Mouse (Mus musculus): ENCODE results near the gene Lrrc1.

DNA sequence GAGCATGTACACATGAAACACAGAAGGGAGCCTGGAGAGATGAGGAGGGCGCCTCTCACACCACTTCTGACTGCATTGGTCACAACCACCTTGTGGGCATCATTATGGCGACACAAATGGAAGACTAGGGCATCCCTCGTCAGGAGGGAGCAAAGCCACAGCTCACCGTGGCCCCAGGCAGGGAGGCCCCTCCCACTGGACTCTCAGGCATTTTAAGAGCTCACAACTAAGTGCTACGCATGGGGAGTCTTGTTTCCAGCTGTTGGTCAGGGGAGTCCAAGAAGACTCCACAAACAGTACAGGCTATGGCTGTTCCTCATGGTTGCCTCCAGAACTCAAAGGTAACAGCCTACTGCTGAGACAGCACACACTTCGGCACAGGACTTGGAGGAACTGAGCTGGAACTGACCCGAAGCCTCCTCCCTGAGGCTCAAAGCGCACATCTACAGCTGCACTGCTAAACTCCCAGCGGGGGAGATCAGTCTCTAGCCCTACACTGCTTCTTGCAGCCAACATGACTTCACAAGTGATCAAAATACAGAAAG, 83.2 kb downstream of the Lrrc1 start:
- TF ChIP-seq POLR2A (IDR thresholded peaks at IDR 0.05; ENCODE audit: low read depth, low read length) (no peak), CTCF (conservative IDR thresholded peaks at IDR 0.05; ENCODE audit: insufficient read depth, insufficient read length, low read depth, low read length) (no peak)

Data from kidney, adult 2 months (tissue).